Mouse (Mus musculus): ENCODE measurements around the gene Zg16.

Zg16 gene

GRCm38 (mm10) chr7:127021563-127022527 is 65.3 kb downstream of the Zg16 start:
- no peak for DNase-seq (ENCODE audit: low spot score in 2 of 2)

- peak; percentile 73 to 76 for DNase-seq (ENCODE audit: low spot score in 2 of 2)
Observed at GRCm38 (mm10) chr7:127020901-127021562, 66.1 kb downstream of the Zg16 start, which contains the start of the genes Gm42742 and Prrt2. Gm42742 (minus strand) TSS chr7:127021097. Prrt2 (minus strand) TSS chr7:127021211.

GRCm38 (mm10) chr7:127020491-127020890 is 66.6 kb downstream of the Zg16 start:
- DNase-seq (ENCODE audit: low spot score in 2 of 2) = no peak

- DNase-seq (ENCODE audit: low spot score in 2 of 2) = no peak
Observed at GRCm38 (mm10) chr7:127020031-127020430, 67.1 kb downstream of the Zg16 start.

- DNase-seq (ENCODE audit: low spot score in 2 of 2) = no peak
Observed at GRCm38 (mm10) chr7:127019306-127019960, 67.7 kb downstream of the Zg16 start.

GRCm38 (mm10) chr7:127018416-127019305 is 68.5 kb downstream of the Zg16 start:
- DNase-seq (ENCODE audit: low spot score in 2 of 2) = no peak

GRCm38 (mm10) chr7:127017950-127018345 is 69.2 kb downstream of the Zg16 start:
- no peak for DNase-seq (ENCODE audit: low spot score in 2 of 2)

GRCm38 (mm10) chr7:127016971-127017949 is 69.9 kb downstream of the Zg16 start, which contains the start of gene Pagr1a:
Pagr1a (minus strand) TSS chr7:127017352.
- DNase-seq (ENCODE audit: low spot score in 2 of 2) = peak; percentile 95 to 96

GRCm38 (mm10) chr7:127016486-127016938 is 70.6 kb downstream of the Zg16 start:
- peak in 1 of 2 experiments; percentile 45 for DNase-seq (ENCODE audit: low spot score in 2 of 2)

- DNase-seq (ENCODE audit: low spot score in 2 of 2) = no peak
Observed at GRCm38 (mm10) chr7:127016481-127016485, 70.8 kb downstream of the Zg16 start, which contains the start of gene Pagr1b. Pagr1b (minus strand) TSS chr7:127016484.

GRCm38 (mm10) chr7:127016081-127016480 is 71.0 kb downstream of the Zg16 start:
- no peak for DNase-seq (ENCODE audit: low spot score in 2 of 2)

GRCm38 (mm10) chr7:127014993-127015392 is 72.1 kb downstream of the Zg16 start:
- DNase-seq (ENCODE audit: low spot score in 2 of 2) = no peak

GRCm38 (mm10) chr7:127014320-127014719 is 72.8 kb downstream of the Zg16 start, which contains the start of gene Mvp:
Mvp (minus strand) TSS chr7:127014621.
- DNase-seq (ENCODE audit: low spot score in 2 of 2) = no peak

GRCm38 (mm10) chr7:127013385-127013784 is 73.7 kb downstream of the Zg16 start:
- no peak for DNase-seq (ENCODE audit: low spot score in 2 of 2)

GRCm38 (mm10) chr7:127012845-127013244 is 74.3 kb downstream of the Zg16 start:
- DNase-seq (ENCODE audit: low spot score in 2 of 2) = no peak

- no peak for DNase-seq (ENCODE audit: low spot score in 2 of 2)
Observed at GRCm38 (mm10) chr7:127012374-127012773, 74.8 kb downstream of the Zg16 start.

- DNase-seq (ENCODE audit: low spot score in 2 of 2) = no peak
Observed at GRCm38 (mm10) chr7:127011717-127012116, 75.4 kb downstream of the Zg16 start.

GRCm38 (mm10) chr7:127011051-127011450 is 76.1 kb downstream of the Zg16 start:
- DNase-seq (ENCODE audit: low spot score in 2 of 2) = no peak

GRCm38 (mm10) chr7:127009307-127010085 is 77.6 kb downstream of the Zg16 start:
- DNase-seq (ENCODE audit: low spot score in 2 of 2) = no peak
